Mouse (Mus musculus) adrenal gland, adult 8-10 months (tissue): Measurements from ENCODE around the gene Ankrd55. TPM values are rescaled to one million over a fixed set of nuclear protein-coding genes. Genes with fewer than 3 reads are reported as not detected.

Source experiments
- DNase-seq: peaks from one replicate; pipeline ENCODE4 v3.0.0; 2022
- total RNA-seq, 4 experiments: library from RNA; stranded (reverse); gene quantifications; 2 replicates each; pipeline ENCODE4 v1.2.4; 2022

Ankrd55 gene
- total RNA-seq, 4 experiments from 2014 or later, result 2.0 to 4.1 (median 2.9) TPM

- no peak for DNase-seq
Measured at GRCm38 (mm10) chr13:112382457-112382856, 94.2 kb downstream of the Ankrd55 start.

- no peak for DNase-seq
Measured at GRCm38 (mm10) chr13:112382956-112383355, 94.7 kb downstream of the Ankrd55 start.

GRCm38 (mm10) chr13:112383941-112384659, 95.8 kb downstream of the Ankrd55 start:
- no peak for DNase-seq

- DNase-seq, result no peak
Measured at GRCm38 (mm10) chr13:112385040-112385439, 96.8 kb downstream of the Ankrd55 start.

- no peak for DNase-seq
Measured at GRCm38 (mm10) chr13:112386494-112387075, 98.3 kb downstream of the Ankrd55 start.

- DNase-seq, result no peak
Measured at GRCm38 (mm10) chr13:112387279-112387678, 99.0 kb downstream of the Ankrd55 start.

- no peak for DNase-seq
Measured at GRCm38 (mm10) chr13:112388176-112388575, 99.9 kb downstream of the Ankrd55 start.

GRCm38 (mm10) chr13:112390206-112390605, 102.0 kb downstream of the Ankrd55 start:
- no peak for DNase-seq

- no peak for DNase-seq
Measured at GRCm38 (mm10) chr13:112391354-112391753, 103.1 kb downstream of the Ankrd55 start.

- no peak for DNase-seq
Measured at GRCm38 (mm10) chr13:112393356-112393755, 105.1 kb downstream of the Ankrd55 start.

- no peak for DNase-seq
Measured at GRCm38 (mm10) chr13:112394271-112394670, 106.0 kb downstream of the Ankrd55 start.

- DNase-seq, result no peak
Measured at GRCm38 (mm10) chr13:112404723-112405122, 116.5 kb downstream of the Ankrd55 start.

GRCm38 (mm10) chr13:112405184-112405583, 116.9 kb downstream of the Ankrd55 start:
- DNase-seq, result no peak

GRCm38 (mm10) chr13:112406618-112407017, 118.4 kb downstream of the Ankrd55 start:
- DNase-seq, result no peak

- DNase-seq, result no peak
Measured at GRCm38 (mm10) chr13:112407181-112407700, 119.0 kb downstream of the Ankrd55 start.

- DNase-seq, result no peak
Measured at GRCm38 (mm10) chr13:112407776-112408490, 119.7 kb downstream of the Ankrd55 start.

- DNase-seq, result no peak
Measured at GRCm38 (mm10) chr13:112408701-112409100, 120.5 kb downstream of the Ankrd55 start.

GRCm38 (mm10) chr13:112409331-112409730, 121.1 kb downstream of the Ankrd55 start:
- DNase-seq, result no peak

- no peak for DNase-seq
Measured at GRCm38 (mm10) chr13:112409851-112410250, 121.6 kb downstream of the Ankrd55 start.

- DNase-seq, result no peak
Measured at GRCm38 (mm10) chr13:112410461-112410860, 122.2 kb downstream of the Ankrd55 start.

GRCm38 (mm10) chr13:112411216-112411822, 123.1 kb downstream of the Ankrd55 start:
- DNase-seq, result no peak

GRCm38 (mm10) chr13:112412251-112412650, 124.0 kb downstream of the Ankrd55 start:
- DNase-seq, result no peak

GRCm38 (mm10) chr13:112412824-112413223, 124.6 kb downstream of the Ankrd55 start:
- no peak for DNase-seq
